Mouse (Mus musculus): ENCODE results near the gene Arhgap44. TPM values are rescaled to one million over a fixed set of nuclear protein-coding genes. Genes with fewer than 3 reads are reported as not detected.

Arhgap44 gene
- total RNA-seq, 2 experiments from 2014 or later, result 117 to 123 TPM

DNA sequence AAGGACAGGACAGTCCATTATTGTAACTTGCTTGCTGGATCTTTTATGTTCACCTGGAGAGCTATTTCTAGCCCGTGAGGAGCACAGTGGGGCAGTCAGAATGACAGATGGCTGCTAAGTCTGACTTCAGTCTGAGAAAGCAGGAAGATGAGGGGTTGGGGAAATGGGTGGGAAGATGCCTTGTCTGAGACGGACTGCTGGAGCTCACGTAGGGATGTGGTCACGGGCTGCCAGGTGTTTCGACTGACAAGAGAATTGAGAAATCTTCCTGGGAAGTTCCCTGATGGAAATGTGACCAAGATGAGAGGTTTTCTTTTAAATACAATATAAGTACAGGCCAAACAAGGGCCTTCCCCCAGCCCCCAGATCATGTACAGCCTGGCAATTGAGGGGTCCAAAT lies 108.5 kb downstream of the Arhgap44 start:
- H3K4me3 ChIP-seq, result no peak overlapping the region
- no peak for TF ChIP-seq CTCF (conservative IDR thresholded peaks at IDR 0.05)

DNA sequence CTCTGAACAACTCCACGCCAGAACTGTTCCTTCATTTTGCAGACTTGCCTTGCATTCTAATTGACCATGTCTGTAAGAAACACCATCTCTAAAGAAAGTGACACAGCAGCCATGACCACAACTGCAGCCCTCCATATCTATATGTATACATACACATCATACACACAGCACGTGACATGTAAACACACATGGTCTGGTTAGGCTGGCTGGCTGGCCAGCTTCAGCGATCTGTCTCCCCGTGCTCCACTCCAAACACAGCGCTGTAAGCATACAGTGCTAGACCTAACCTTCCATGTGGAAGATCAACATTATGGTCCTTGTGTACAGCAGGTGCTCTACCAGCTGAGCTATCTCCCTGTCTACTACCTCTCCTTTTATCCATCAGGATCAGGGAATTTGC lies 111.9 kb downstream of the Arhgap44 start:
- DNase-seq (ENCODE audit: low spot score in 2 of 2), result no peak
- TF ChIP-seq CTCF (conservative IDR thresholded peaks at IDR 0.05), result no peak
- H3K27ac ChIP-seq, result no peak overlapping the region
- H3K4me3 ChIP-seq, result no peak overlapping the region

More for the DNA sequence above, 108.5 kb downstream of the Arhgap44 start:
- no peak overlapping the region for H3K27ac ChIP-seq
- no peak for DNase-seq (ENCODE audit: low spot score in 2 of 2)

DNA sequence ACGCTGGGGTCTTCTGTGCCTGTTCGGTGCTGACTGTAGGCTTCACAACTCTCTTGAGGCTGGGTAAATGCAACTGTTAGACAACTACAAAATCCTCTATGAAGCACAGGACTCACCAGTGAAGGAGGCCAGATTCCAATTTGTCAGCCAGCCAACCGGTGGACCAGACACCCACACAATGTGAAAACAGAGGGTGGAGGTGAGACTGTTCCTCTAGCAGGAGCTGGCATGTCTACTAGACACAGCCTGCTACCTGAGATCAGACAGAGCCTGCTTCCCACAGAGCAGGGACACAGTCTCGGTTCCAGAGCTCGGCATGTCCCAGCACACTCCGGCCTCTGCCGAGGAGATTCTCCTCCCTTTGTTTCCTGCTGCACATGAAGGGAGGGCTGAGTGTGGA lies 113.7 kb downstream of the Arhgap44 start:
- TF ChIP-seq CTCF (conservative IDR thresholded peaks at IDR 0.05), result no peak
- no peak for DNase-seq (ENCODE audit: low spot score in 2 of 2)
- Histone ChIP-seq H3K4me3 (no peak overlapping the region), H3K27ac (no peak overlapping the region)

DNA sequence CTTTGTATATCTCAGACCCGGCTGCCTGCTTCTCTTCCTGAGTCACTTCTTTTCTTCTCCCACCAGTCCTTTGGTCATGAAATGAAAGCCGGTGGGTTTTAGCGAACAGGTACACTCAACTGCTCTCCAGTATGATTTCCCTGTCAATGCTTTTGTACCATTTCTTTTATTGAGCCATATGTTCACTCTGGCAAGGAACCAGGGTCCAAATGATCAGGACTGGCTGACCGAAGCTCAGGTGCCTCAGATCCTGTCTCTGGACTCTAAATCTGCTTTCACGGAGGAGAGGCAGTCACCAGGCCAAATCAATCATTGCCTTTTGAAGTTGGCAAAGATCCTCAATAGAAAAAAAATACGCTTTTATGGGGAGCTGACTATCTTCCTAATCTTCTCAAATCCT lies 122.2 kb downstream of the Arhgap44 start:
- H3K27ac ChIP-seq, result no peak overlapping the region
- no peak overlapping the region for H3K4me3 ChIP-seq
- no peak for DNase-seq (ENCODE audit: low spot score in 2 of 2)
- no peak for TF ChIP-seq CTCF (conservative IDR thresholded peaks at IDR 0.05)

DNA sequence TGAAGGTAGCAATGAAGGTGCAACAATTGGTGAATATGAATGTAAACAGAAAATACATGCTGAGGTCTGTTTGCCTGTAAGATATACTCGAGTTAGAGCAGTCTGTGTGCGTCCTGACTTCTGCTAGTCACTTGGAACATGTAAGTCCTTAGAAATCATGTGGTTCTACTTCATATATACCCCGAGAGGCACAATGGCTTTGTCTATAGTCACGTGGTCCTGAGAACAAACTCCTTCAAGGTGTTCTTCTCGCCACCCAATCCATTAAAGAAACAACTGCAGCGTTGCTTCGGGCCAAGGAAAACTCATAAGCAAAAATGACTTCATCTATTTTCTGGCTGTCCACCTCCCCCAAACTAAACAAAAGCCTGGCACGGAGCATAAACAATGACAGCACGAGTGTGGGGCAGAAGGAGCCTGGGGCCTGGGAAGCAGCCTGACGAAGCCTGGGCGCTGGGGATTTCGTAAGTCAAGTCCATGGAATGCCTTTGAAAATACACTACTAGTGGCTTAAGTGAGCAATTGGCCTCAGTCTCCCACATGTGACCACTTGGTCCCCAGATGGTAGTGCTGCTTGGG lies 123.2 kb downstream of the Arhgap44 start:
- DNase-seq (ENCODE audit: low spot score in 2 of 2), result no peak
- TF ChIP-seq CTCF (conservative IDR thresholded peaks at IDR 0.05), result no peak
- H3K4me3 ChIP-seq, result no peak overlapping the region
- no peak overlapping the region for H3K27ac ChIP-seq

DNA sequence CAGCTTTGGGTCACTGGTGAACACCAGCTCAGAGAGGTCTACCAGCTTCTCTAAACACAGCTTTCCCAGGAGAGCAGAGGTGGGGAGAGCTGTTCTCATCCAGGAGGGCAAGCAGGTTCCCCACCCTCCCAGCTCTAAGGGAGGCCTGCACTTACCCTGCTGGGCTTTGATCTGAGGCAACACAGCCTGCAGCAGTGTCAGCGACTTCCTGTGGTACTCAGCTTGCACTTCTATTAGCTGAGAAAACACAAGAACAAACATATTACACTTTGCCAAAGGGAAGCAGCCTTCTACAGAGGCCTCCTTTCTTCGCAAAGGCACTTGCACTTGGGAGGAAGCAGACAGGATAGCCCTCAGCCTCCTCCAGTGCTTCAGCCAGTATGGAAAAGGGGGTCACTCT lies 123.8 kb downstream of the Arhgap44 start:
- no peak overlapping the region for H3K4me3 ChIP-seq
- TF ChIP-seq CTCF (conservative IDR thresholded peaks at IDR 0.05), result no peak
- DNase-seq (ENCODE audit: low spot score in 2 of 2), result no peak
- no peak overlapping the region for H3K27ac ChIP-seq

DNA sequence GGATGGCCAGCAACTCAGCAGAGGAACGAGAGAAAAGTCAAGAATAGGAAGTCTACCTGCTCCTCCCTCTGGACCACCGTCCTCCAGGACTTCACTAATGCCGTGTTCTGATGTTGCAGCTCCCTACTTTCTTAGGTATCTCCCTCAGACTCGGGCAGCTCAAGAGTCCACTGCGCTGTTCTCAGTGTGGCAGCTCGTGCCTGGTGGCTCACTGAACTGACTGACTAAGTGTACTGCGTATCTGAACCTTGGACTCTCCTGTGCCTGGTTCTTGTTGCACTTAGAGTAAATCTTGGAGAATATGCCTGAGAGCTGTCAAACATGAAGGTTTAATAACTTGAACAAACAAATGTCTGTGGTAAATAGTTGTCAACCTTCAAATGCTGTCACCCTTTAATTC lies 130.5 kb downstream of the Arhgap44 start:
- no peak for DNase-seq (ENCODE audit: low spot score in 2 of 2)
- no peak overlapping the region for H3K27ac ChIP-seq
- H3K4me3 ChIP-seq, result no peak overlapping the region
- TF ChIP-seq CTCF (conservative IDR thresholded peaks at IDR 0.05), result no peak

DNA sequence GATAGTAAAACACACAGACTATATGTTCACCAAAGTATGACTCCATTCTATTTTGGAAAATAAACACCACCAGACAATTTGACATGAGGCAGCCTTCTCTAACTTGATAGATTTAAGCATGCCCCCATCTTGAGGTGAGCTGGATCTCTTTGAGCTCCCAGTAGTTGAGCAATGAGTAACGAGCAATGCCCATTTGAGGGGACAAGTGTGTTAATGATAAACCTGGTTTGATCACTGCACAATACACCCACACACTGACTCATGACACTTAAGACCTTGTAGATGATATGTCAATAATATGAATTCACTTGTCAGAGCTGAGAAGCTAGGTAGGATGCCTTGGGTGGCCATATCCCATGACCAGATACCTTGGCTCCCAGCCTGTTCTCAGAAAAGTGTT lies 132.6 kb downstream of the Arhgap44 start:
- no peak overlapping the region for H3K27ac ChIP-seq
- no peak overlapping the region for H3K4me3 ChIP-seq
- no peak for DNase-seq (ENCODE audit: low spot score in 2 of 2)
- no peak for TF ChIP-seq CTCF (conservative IDR thresholded peaks at IDR 0.05)

DNA sequence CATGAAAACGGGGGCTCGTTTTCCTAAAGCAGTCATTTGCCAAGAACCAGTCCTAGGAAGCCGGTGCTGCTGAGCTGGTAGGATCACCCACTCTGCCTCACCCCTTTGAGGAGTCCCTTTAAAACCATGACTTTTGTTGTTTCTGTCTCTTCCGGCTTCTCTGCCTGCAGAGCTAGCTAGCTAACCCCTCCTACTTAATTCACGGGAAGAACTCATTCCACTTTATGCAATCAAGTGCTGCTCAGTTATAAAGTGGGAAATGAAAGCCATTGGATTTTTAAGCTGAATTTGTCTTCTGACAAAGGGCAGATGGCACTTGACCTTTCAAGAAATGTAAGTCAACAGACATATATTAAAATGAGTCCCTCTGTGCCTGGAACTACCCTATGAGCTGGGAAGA lies 134.7 kb downstream of the Arhgap44 start:
- no peak overlapping the region for H3K27ac ChIP-seq
- DNase-seq (ENCODE audit: low spot score in 2 of 2), result no peak
- no peak overlapping the region for H3K4me3 ChIP-seq
- TF ChIP-seq CTCF (conservative IDR thresholded peaks at IDR 0.05), result no peak

DNA sequence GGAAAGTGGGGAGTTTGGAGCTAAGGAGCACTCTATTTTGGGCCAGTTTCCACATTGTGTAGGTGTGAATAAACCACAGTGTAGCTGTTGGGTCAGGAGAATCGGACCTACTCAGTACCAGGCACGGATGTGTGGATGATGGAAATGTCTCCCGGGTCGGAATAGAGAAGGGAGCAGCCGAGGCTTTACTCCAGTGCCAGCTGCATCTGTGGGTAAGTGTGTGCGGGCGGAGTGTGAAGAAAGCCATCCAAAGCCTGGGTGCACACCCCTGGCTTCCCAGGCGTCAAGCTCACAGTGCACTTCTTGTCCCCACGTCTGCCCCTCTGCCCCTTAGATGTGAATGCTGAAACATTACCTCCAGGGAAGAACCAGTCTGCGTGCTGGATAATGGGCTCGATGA lies 140.0 kb downstream of the Arhgap44 start:
- DNase-seq (ENCODE audit: low spot score in 2 of 2), result no peak
- no peak overlapping the region; the same call in 1 of the 2 replicates for H3K27ac ChIP-seq
- no peak overlapping the region for H3K4me3 ChIP-seq
- TF ChIP-seq CTCF (conservative IDR thresholded peaks at IDR 0.05), result no peak

DNA sequence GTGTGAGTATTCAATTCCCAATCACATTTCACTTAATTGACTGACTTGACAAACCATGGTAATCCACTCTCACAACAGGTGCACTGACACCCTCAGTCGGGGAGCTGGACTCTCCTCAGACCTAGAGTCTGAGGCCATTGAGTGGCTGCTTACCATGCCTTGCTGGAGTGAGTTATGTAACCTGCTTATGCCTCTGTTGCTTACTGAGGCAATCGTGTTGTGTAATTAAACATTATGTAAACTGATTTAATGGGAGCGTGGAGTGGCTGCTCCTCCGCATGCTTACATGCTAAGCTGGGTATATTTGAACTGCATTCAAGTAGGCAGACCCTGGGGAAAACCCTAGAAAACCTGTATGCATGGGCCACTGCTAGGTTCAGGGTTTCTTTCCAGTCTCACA lies 142.0 kb downstream of the Arhgap44 start:
- no peak for TF ChIP-seq CTCF (conservative IDR thresholded peaks at IDR 0.05)
- peak overlapping the region; percentile 14; the same call in 1 of the 2 replicates for H3K27ac ChIP-seq
- no peak for DNase-seq (ENCODE audit: low spot score in 2 of 2)
- H3K4me3 ChIP-seq, result no peak overlapping the region

DNA sequence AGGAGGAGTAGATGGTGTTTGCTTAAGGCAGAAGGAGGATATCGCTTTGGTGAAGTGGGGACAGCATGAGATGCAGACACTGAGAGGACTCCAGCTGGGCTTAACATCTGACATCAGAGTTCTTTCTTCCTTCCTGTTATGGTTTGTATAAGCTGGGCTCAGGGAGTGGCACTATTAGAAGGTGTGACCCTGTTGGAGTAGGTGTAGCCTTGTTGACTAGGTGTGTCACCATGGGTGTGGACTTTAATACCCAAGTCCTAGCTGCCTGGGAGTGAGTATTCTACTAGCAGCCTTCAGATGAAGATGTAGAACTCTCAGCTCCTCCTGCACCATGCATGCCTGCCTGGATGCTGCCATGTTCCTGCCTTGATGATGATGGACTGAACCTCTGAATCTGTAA lies 146.0 kb downstream of the Arhgap44 start:
- H3K27ac ChIP-seq, result no peak overlapping the region
- H3K4me3 ChIP-seq, result no peak overlapping the region
- DNase-seq (ENCODE audit: low spot score in 2 of 2), result no peak
- no peak for TF ChIP-seq CTCF (conservative IDR thresholded peaks at IDR 0.05)

DNA sequence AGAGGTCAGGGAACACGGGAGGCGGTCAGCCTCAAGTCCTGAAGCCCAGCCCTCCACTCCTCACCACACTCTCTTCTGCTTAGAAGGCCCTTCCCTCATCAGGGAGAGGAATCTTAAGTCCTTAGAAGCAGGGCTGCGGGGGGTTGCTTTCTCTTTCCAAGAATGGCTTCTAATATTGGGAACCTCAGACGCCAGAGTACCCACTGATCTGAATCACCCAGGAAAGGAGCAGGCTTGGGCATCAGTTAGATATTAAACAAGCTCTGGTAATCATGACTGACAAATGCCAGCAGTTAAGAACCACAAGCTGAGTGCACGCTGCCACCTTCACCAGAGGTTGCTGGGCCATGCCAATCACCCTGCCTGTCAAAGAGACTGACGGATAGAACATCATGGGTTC lies 148.9 kb downstream of the Arhgap44 start:
- DNase-seq (ENCODE audit: low spot score in 2 of 2), result no peak
- TF ChIP-seq CTCF (conservative IDR thresholded peaks at IDR 0.05), result no peak
- no peak overlapping the region for H3K4me3 ChIP-seq
- H3K27ac ChIP-seq, result no peak overlapping the region

DNA sequence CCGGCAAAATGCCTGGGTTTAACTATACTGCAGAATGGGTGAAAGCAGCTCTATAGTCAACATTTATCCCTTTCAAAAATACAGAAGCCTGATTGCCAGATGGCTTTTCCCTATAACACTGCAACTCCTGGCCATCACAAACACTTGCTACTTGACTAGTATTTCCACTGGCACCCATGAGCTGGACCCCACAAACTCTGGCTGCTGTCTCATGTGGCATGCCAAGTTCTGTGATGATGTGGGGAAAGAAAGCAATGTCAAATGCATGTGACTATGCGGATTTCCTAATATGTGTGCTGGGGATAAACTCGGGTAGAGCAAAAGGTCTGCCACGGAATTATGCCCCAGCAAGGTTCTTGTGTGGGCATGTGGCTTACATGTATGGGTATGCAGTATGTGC lies 156.7 kb downstream of the Arhgap44 start:
- no peak for TF ChIP-seq CTCF (conservative IDR thresholded peaks at IDR 0.05)
- peak overlapping the region; percentile 51; the same call in 1 of the 2 replicates for H3K27ac ChIP-seq
- DNase-seq (ENCODE audit: low spot score in 2 of 2), result no peak

DNA sequence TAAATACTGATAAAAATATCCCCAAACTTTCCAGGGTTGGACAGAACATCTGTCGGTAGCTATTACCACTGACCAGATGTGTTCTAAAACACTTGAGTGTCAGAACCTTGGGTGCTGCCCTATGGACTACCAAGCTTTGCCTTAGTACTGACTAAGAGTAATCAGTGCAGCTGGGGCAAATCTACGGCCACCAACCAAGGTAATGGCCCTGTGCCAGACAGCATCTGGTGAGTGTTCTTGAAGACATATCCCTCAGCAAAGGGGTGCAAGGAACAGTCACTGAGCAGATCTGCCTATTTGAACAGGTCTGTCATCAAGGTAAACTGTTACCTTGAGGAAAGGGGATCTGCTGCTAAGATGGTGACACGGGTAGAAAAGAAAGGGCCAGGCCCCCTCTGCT lies 157.9 kb downstream of the Arhgap44 start:
- DNase-seq (ENCODE audit: low spot score in 2 of 2), result no peak
- H3K27ac ChIP-seq, result no peak overlapping the region
- H3K4me3 ChIP-seq, result no peak overlapping the region
- no peak for TF ChIP-seq CTCF (conservative IDR thresholded peaks at IDR 0.05)

More for the DNA sequence above, 156.7 kb downstream of the Arhgap44 start:
- H3K4me3 ChIP-seq, result no peak overlapping the region
